Mouse (Mus musculus): Measurements from ENCODE around the gene Mosmo. TPM values are rescaled to one million over a fixed set of nuclear protein-coding genes. Genes with fewer than 3 reads are reported as not detected.

The Mosmo gene
- polyA plus RNA-seq, 1 experiment from 2014 or later, result 14.9 TPM

Other genes starting within 250 kb of the Mosmo start
- gene Uqcrc2, start 42.4 kb upstream of the Mosmo start, polyA plus RNA-seq (2015; fragmentation: Nextera tagmentation; extraction: Ambion mirVana), result 204 and 212 TPM in 2 replicates
- gene Pdzd9, start 7.3 kb upstream of the Mosmo start, polyA plus RNA-seq (2015; fragmentation: Nextera tagmentation; extraction: Ambion mirVana), result 0.34 and 0.54 TPM in 2 replicates
- gene Vwa3a, start 61.7 kb downstream of the Mosmo start, polyA plus RNA-seq (2015; fragmentation: Nextera tagmentation; extraction: Ambion mirVana), result 1.8 and 2.1 TPM in 2 replicates
- gene Gm5737, start 134.7 kb downstream of the Mosmo start, polyA plus RNA-seq (2015; fragmentation: Nextera tagmentation; extraction: Ambion mirVana), result 0.17 and 0.22 TPM in 2 replicates
- 33.6 and 40.1 TPM in 2 replicates for gene Eef2k, start 165.2 kb downstream of the Mosmo start, polyA plus RNA-seq (2015; fragmentation: Nextera tagmentation; extraction: Ambion mirVana)
- 25.5 and 28.1 TPM in 2 replicates for gene Polr3e, start 240.1 kb downstream of the Mosmo start, polyA plus RNA-seq (2015; fragmentation: Nextera tagmentation; extraction: Ambion mirVana)

Data from midbrain, embryonic 15.5 days (tissue).